Mouse (Mus musculus) MEL (cell line): ENCODE data around the gene Tpt1. TPM values are rescaled to one million over a fixed set of nuclear protein-coding genes. Genes with fewer than 3 reads are reported as not detected.
A peak's percentile ranks its signal among the peaks of the same experiment; 100 is the strongest.

Source experiments
- DNase-seq: peaks from one replicate; pipeline ENCODE4 v3.0.0; 2011; ENCODE audit warnings: low read depth, low spot score
- H3K27ac ChIP-seq: 2 replicates; pipeline ENCODE4 v1.5.1; 2012; ENCODE audit warnings: low read depth, mild to moderate bottlenecking, control low read depth, low read length, moderate library complexity; ENCODE audit not compliant: control insufficient read depth
- H3K27me3 ChIP-seq, 2 experiments: fragments of 150-350 bp in 1 of 2; sonication (generic) in 1 of 2; 2 replicates each; pipeline ENCODE4 v1.6.1; 2012; ENCODE audit warnings: low read length in 2 of 2, mild to moderate bottlenecking in 2 of 2, improper control_type of control experiment in 1 of 2, moderate library complexity in 1 of 2; ENCODE audit not compliant: insufficient read depth in 2 of 2, control insufficient read depth in 1 of 2
- H3K36me3 ChIP-seq, 2 experiments: 2 replicates each; pipeline ENCODE4 v1.6.1; 2012 to 2014; ENCODE audit warnings: low read length in 2 of 2, improper control_type of control experiment in 1 of 2, inconsistent platforms in 1 of 2, mild to moderate bottlenecking in 1 of 2; ENCODE audit not compliant: insufficient read depth in 2 of 2, control insufficient read depth in 1 of 2
- H3K4me1 ChIP-seq, 2 experiments: fragments of 150-350 bp in 1 of 2; sonication (generic) in 1 of 2; 2 replicates each; pipeline ENCODE4 v1.6.1; 2012; ENCODE audit warnings: low read length in 2 of 2, improper control_type of control experiment in 1 of 2, mild to moderate bottlenecking in 1 of 2; ENCODE audit not compliant: insufficient read depth in 2 of 2, control insufficient read depth in 1 of 2
- H3K4me3 ChIP-seq, 2 experiments: fragments of 150-350 bp in 1 of 2; sonication (generic) in 1 of 2; 2 replicates each; pipeline ENCODE4 v1.5.1; 2012; ENCODE audit warnings: low read depth in 2 of 2, low read length in 2 of 2, mild to moderate bottlenecking in 2 of 2, moderate library complexity in 2 of 2, control low read depth in 1 of 2, improper control_type of control experiment in 1 of 2; ENCODE audit not compliant: control insufficient read depth in 1 of 2, insufficient read depth in 1 of 2
- H3K79me2 ChIP-seq: 2 replicates; pipeline ENCODE4 v1.6.1; 2012; ENCODE audit warnings: mild to moderate bottlenecking, low read length, moderate library complexity; ENCODE audit not compliant: control insufficient read depth, poor library complexity, insufficient read depth
- H3K9ac ChIP-seq: 2 replicates; pipeline ENCODE4 v1.6.1; 2012; ENCODE audit warnings: low read depth, mild to moderate bottlenecking, control low read depth, low read length, moderate library complexity; ENCODE audit not compliant: control insufficient read depth, poor library complexity, severe bottlenecking
- H3K9me3 ChIP-seq: fragments of 150-350 bp; sonication (generic); replicated peaks from 2 replicates; pipeline ENCODE4 v1.6.1; 2012; ENCODE audit warnings: mild to moderate bottlenecking, low read length, improper control_type of control experiment, moderate library complexity; ENCODE audit not compliant: insufficient read depth
- CHD2 ChIP-seq: IDR thresholded peaks from 2 replicates; pipeline ENCODE4 v1.6.1; 2011; ENCODE audit warnings: low read length, improper control_type of control experiment
- CTCF ChIP-seq, 3 experiments: IDR thresholded peaks in 2 of 3; conservative IDR thresholded peaks in 1 of 3; 2 replicates each; pipeline ENCODE4 v1.5.1; 2011 to 2012; ENCODE audit warnings: low read length in 3 of 3, low read depth in 2 of 3, mild to moderate bottlenecking in 2 of 3, improper control_type of control experiment in 1 of 3, inconsistent platforms in 1 of 3, mixed read lengths in 1 of 3, moderate library complexity in 1 of 3; ENCODE audit not compliant: control insufficient read depth in 1 of 3, insufficient read depth in 1 of 3, poor library complexity in 1 of 3, severe bottlenecking in 1 of 3
- E2F4 ChIP-seq: IDR thresholded peaks from 2 replicates; pipeline ENCODE4 v1.6.1; 2011; ENCODE audit warnings: low read depth, low read length, improper control_type of control experiment, borderline replicate concordance
- ELF1 ChIP-seq: IDR thresholded peaks from 2 replicates; pipeline ENCODE4 v1.6.1; 2014; ENCODE audit warnings: low read depth, mild to moderate bottlenecking, inconsistent platforms, low read length, improper control_type of control experiment, moderate library complexity
- GABPA ChIP-seq: IDR thresholded peaks from 2 replicates; pipeline ENCODE4 v1.6.1; 2012; ENCODE audit warnings: low read depth, mild to moderate bottlenecking, inconsistent platforms, low read length, improper control_type of control experiment, moderate library complexity
- GATA1 ChIP-seq: IDR thresholded peaks from 2 replicates; pipeline ENCODE4 v1.6.1; 2011; ENCODE audit warnings: low read depth, low read length, improper control_type of control experiment
- MAFK ChIP-seq: IDR thresholded peaks from 2 replicates; pipeline ENCODE4 v1.6.1; 2011; ENCODE audit warnings: low read depth, mild to moderate bottlenecking, low read length, improper control_type of control experiment, borderline replicate concordance
- MAZ ChIP-seq: IDR thresholded peaks from 2 replicates; pipeline ENCODE4 v1.6.1; 2012; ENCODE audit warnings: low read depth, mild to moderate bottlenecking, inconsistent platforms, low read length, improper control_type of control experiment
- MEF2A ChIP-seq: IDR thresholded peaks from 2 replicates; pipeline ENCODE4 v1.6.1; 2014; ENCODE audit warnings: low read depth, mild to moderate bottlenecking, inconsistent platforms, low read length, improper control_type of control experiment; ENCODE audit not compliant: poor library complexity, insufficient replicate concordance, severe bottlenecking; ENCODE audit errors: extremely low read depth
- MXI1 ChIP-seq: IDR thresholded peaks from 2 replicates; pipeline ENCODE4 v1.6.1; 2011; ENCODE audit warnings: mild to moderate bottlenecking, low read depth, low read length, improper control_type of control experiment
- NRF1 ChIP-seq: IDR thresholded peaks from 2 replicates; pipeline ENCODE4 v1.6.1; 2014; ENCODE audit warnings: low read depth, mild to moderate bottlenecking, inconsistent platforms, low read length, improper control_type of control experiment, moderate library complexity; ENCODE audit not compliant: poor library complexity, insufficient read depth, severe bottlenecking
- POLR2AphosphoS2 ChIP-seq: IDR thresholded peaks from 2 replicates; pipeline ENCODE4 v1.6.1; 2011; ENCODE audit warnings: low read length, improper control_type of control experiment
- POLR2AphosphoS5 ChIP-seq: IDR thresholded peaks from 2 replicates; pipeline ENCODE4 v1.6.1; 2012; ENCODE audit warnings: low read depth, borderline replicate concordance, mild to moderate bottlenecking, inconsistent platforms, low read length, moderate library complexity, mixed read lengths
- RAD21 ChIP-seq: IDR thresholded peaks from 2 replicates; pipeline ENCODE4 v1.6.1; 2011; ENCODE audit warnings: mild to moderate bottlenecking, low read depth, low read length, improper control_type of control experiment
- RCOR1 ChIP-seq: IDR thresholded peaks from 2 replicates; pipeline ENCODE4 v1.6.1; 2012; ENCODE audit warnings: low read depth, mild to moderate bottlenecking, inconsistent platforms, low read length, improper control_type of control experiment
- SIN3A ChIP-seq: IDR thresholded peaks from 2 replicates; pipeline ENCODE4 v1.6.1; 2012; ENCODE audit warnings: low read length, improper control_type of control experiment, inconsistent platforms
- SMC3 ChIP-seq: IDR thresholded peaks from 2 replicates; pipeline ENCODE4 v1.6.1; 2011; ENCODE audit warnings: low read depth, low read length, improper control_type of control experiment
- TAL1 ChIP-seq: IDR thresholded peaks from 2 replicates; pipeline ENCODE4 v1.6.1; 2012; ENCODE audit warnings: mild to moderate bottlenecking, inconsistent platforms, low read length, moderate library complexity, mixed read lengths
- TBP ChIP-seq: IDR thresholded peaks from 2 replicates; pipeline ENCODE4 v1.8.0; 2011; ENCODE audit warnings: low read depth, low read length, improper control_type of control experiment
- TCF12 ChIP-seq: IDR thresholded peaks from 2 replicates; pipeline ENCODE4 v1.6.1; 2014; ENCODE audit warnings: low read depth, mild to moderate bottlenecking, inconsistent platforms, low read length, improper control_type of control experiment, moderate library complexity
- UBTF ChIP-seq: IDR thresholded peaks from 2 replicates; pipeline ENCODE4 v1.6.1; 2012; ENCODE audit warnings: low read depth, mild to moderate bottlenecking, inconsistent platforms, low read length, improper control_type of control experiment, moderate library complexity, borderline replicate concordance; ENCODE audit not compliant: insufficient read depth
- USF1 ChIP-seq: IDR thresholded peaks from 2 replicates; pipeline ENCODE4 v1.6.1; 2014; ENCODE audit warnings: low read depth, mild to moderate bottlenecking, inconsistent platforms, low read length, improper control_type of control experiment, moderate library complexity
- USF2 ChIP-seq, 2 experiments: IDR thresholded peaks; 2 replicates each; pipeline ENCODE4 v1.6.1; 2011 to 2012; ENCODE audit warnings: improper control_type of control experiment in 2 of 2, low read length in 2 of 2, borderline replicate concordance in 1 of 2, inconsistent platforms in 1 of 2, low read depth in 1 of 2, mild to moderate bottlenecking in 1 of 2; ENCODE audit not compliant: insufficient read depth in 1 of 2
- ZKSCAN1 ChIP-seq: IDR thresholded peaks from 2 replicates; pipeline ENCODE4 v1.6.1; 2012; ENCODE audit warnings: low read depth, mild to moderate bottlenecking, inconsistent platforms, low read length, improper control_type of control experiment, moderate library complexity
- ZNF384 ChIP-seq: IDR thresholded peaks from 2 replicates; pipeline ENCODE4 v1.6.1; 2012; ENCODE audit warnings: low read depth, mild to moderate bottlenecking, inconsistent platforms, low read length, improper control_type of control experiment
- polyA plus RNA-seq, 2 experiments: library from polyadenylated mRNA; stranded (reverse) in 1 of 2; unstranded in 1 of 2; fragments of >175 nt in 1 of 2; fragments of >200 nt in 1 of 2; gene quantifications; 2 replicates each; pipeline versions ENCODE4 v1.2.1 to v1.2.4; 2012; ENCODE audit warnings: low replicate concordance in 2 of 2, low read depth in 1 of 2; ENCODE audit not compliant: insufficient read length in 2 of 2, insufficient read depth in 1 of 2, missing spikeins in 1 of 2
- total RNA-seq: library from RNA; depleted of rRNA; stranded (reverse); fragments of 300-350 nt; gene quantifications from 2 replicates; pipeline ENCODE4 v1.2.3, GENCODE M21; 2012

Tpt1 gene
- total and polyA plus RNA-seq, 3 experiments, result 652 to 1,342 (median 817) TPM

GRCm38 (mm10) chr14:75832031-75832430 lies 12.9 kb upstream of the Tpt1 start (continued):
- TF ChIP-seq GATA1 (no peak), MEF2A (no peak), USF1 (no peak), MXI1 (no peak), MAZ (no peak), TBP (peak; percentile 73), ELF1 (0 out of 2 replicates have a peak, but pooled peaks have one; percentile 7), MAFK (no peak), GABPA (no peak), RCOR1 (no peak), RAD21 (no peak), ZKSCAN1 (no peak), POLR2AphosphoS2 (no peak), CTCF (IDR thresholded peaks at IDR 0.05 in 2 of 3, conservative IDR thresholded peaks at IDR 0.05 in 1 of 3; ENCODE audit: control insufficient read depth in 1 of 3, insufficient read depth in 1 of 3, low read depth in 2 of 3, low read length in 3 of 3, poor library complexity in 1 of 3, severe bottlenecking in 1 of 3) (no peak), POLR2AphosphoS5 (no peak), TCF12 (no peak), E2F4 (no peak), NRF1 (no peak), SMC3 (no peak)

GRCm38 (mm10) chr14:75832982-75833381 lies 11.9 kb upstream of the Tpt1 start:
- H3K79me2 ChIP-seq, result no peaks in the 10 kb centered on the region; the same call in 1 of the 2 replicates
- peak overlapping the region; percentile 91 for H3K27ac ChIP-seq
- peak overlapping the region in 1 of 2 experiments; percentile 57; a peak in 2 of 4 replicates for H3K4me3 ChIP-seq
- H3K36me3 ChIP-seq, result peaks cover 0 to 34% of the 10 kb centered on the region in 2 experiments; a peak in 2 of 4 replicates
- H3K4me1 ChIP-seq, result peaks cover 11 to 36% of the 10 kb centered on the region in 2 experiments
- no peak for TF ChIP-seq MAFK
- no peak for TF ChIP-seq SIN3A
- no peak for TF ChIP-seq CHD2
- no peak for TF ChIP-seq TAL1
- no peak for TF ChIP-seq ELF1
- TF ChIP-seq ZNF384, result no peak
- TF ChIP-seq POLR2AphosphoS2, result no peak
- no peak for TF ChIP-seq UBTF
- no peak for TF ChIP-seq USF2 (IDR thresholded peaks at IDR 0.05; ENCODE audit: borderline replicate concordance in 1 of 2, insufficient read depth in 1 of 2, low read depth in 1 of 2, low read length in 2 of 2)
- TF ChIP-seq POLR2AphosphoS5, result no peak
- TF ChIP-seq, all 39 proteins: peak for 0
- peak; percentile 33 for DNase-seq
- Histone ChIP-seq H3K9ac (no peak overlapping the region), H3K9me3 (no peaks in the 10 kb centered on the region), H3K27me3 (no peaks in the 10 kb centered on the region)
